Mouse (Mus musculus): ENCODE measurements at regions not wholly inside any gene's neighbourhood (a gene's known extent, or its start where the extent isn't known, plus 50 kb on each side); places are given as distances from the start of the nearest gene placed in this dataset.

DNA sequence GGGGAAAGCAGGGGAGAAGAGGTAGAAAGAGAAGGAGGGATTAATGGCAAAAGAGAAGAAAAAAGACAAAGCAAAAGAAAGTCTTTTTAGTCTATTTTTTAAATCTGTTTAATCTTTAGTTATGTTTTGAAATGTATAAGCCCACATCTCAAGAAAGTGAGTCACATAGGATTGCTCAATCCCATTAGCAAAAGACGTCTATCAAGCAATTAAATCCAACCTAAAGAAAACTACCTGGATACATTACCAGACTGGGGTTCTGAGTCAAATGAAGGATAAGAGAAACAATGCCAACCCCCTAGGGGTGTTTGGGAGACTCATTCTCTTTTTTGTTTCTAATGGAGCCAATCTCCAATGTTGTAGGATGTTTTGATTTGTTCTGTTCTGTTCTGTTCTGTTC is 231.4 kb downstream of the Tgfb2 start:
- TF ChIP-seq CTCF (IDR thresholded peaks at IDR 0.05; ENCODE audit: low read depth, low read length) (no peak), POLR2A (IDR thresholded peaks at IDR 0.05; ENCODE audit: borderline replicate concordance, low read depth, low read length) (no peak)
